Mouse (Mus musculus) olfactory bulb, adult 2 months (tissue): ENCODE data around the gene Krt9.

ENCODE experiments used
- CTCF ChIP-seq: fragments of 200-500 bp; IDR thresholded peaks from 2 replicates; pipeline ENCODE4 v1.5.1; 2012; ENCODE audit warnings: low read depth, mild to moderate bottlenecking, low read length, moderate library complexity; ENCODE audit not compliant: insufficient read depth
- POLR2A ChIP-seq: fragments of 200-500 bp; IDR thresholded peaks from 2 replicates; pipeline ENCODE4 v1.6.1; 2012; ENCODE audit warnings: mild to moderate bottlenecking, low read depth, low read length, moderate library complexity; ENCODE audit not compliant: insufficient read depth

- TF ChIP-seq CTCF (no peak), POLR2A (no peak)
These were observed 1.2 kb downstream of the Krt9 start for GRCm38 (mm10) chr11:100191820-100192219.
